Mouse (Mus musculus) MEL-GATA-1-ER (cell line): ENCODE results near the gene Hist3h2a.

Experiments
- DNase-seq: peaks from one replicate; pipeline ENCODE4 v3.0.0-alpha.2; 2012; ENCODE audit warnings: low read depth; ENCODE audit errors: extremely low read depth

Gene Hist3h2a

GRCm38 (mm10) chr11:58990794-58991193 is 36.3 kb downstream of the Hist3h2a start:
- DNase-seq = no peak

- no peak for DNase-seq
Measured at GRCm38 (mm10) chr11:58991911-58992310, 37.4 kb downstream of the Hist3h2a start.

GRCm38 (mm10) chr11:58993091-58993670 is 38.7 kb downstream of the Hist3h2a start:
- DNase-seq = no peak

GRCm38 (mm10) chr11:58994337-58994826 is 39.9 kb downstream of the Hist3h2a start:
- no peak for DNase-seq

- DNase-seq = no peak
Measured at GRCm38 (mm10) chr11:58995061-58995806, 40.7 kb downstream of the Hist3h2a start.

GRCm38 (mm10) chr11:58995807-58996370 is 41.4 kb downstream of the Hist3h2a start:
- DNase-seq = no peak

GRCm38 (mm10) chr11:58997541-58997940 is 43.1 kb downstream of the Hist3h2a start:
- no peak for DNase-seq

- no peak for DNase-seq
Measured at GRCm38 (mm10) chr11:58999158-58999557, 44.7 kb downstream of the Hist3h2a start.

- no peak for DNase-seq
Measured at GRCm38 (mm10) chr11:58999830-59000229, 45.3 kb downstream of the Hist3h2a start.

GRCm38 (mm10) chr11:59000635-59001034 is 46.1 kb downstream of the Hist3h2a start:
- DNase-seq = no peak

GRCm38 (mm10) chr11:59002327-59003079 is 48.0 kb downstream of the Hist3h2a start:
- no peak for DNase-seq
